Mouse (Mus musculus) ovary, adult 2 months (tissue): Measurements from ENCODE around the gene Ankrd13b. TPM values are rescaled to one million over a fixed set of nuclear protein-coding genes. Genes with fewer than 3 reads are reported as not detected.

Experiments used
- polyA plus RNA-seq: library from polyadenylated mRNA; depleted of rRNA; stranded (reverse); fragments of >200 nt; gene quantifications from 2 replicates; pipeline ENCODE4 v1.2.3, GENCODE M21; 2012; rRNA removed

Gene Ankrd13b
- 65.5 and 67.8 TPM in 2 replicates for polyA plus RNA-seq

DNA sequence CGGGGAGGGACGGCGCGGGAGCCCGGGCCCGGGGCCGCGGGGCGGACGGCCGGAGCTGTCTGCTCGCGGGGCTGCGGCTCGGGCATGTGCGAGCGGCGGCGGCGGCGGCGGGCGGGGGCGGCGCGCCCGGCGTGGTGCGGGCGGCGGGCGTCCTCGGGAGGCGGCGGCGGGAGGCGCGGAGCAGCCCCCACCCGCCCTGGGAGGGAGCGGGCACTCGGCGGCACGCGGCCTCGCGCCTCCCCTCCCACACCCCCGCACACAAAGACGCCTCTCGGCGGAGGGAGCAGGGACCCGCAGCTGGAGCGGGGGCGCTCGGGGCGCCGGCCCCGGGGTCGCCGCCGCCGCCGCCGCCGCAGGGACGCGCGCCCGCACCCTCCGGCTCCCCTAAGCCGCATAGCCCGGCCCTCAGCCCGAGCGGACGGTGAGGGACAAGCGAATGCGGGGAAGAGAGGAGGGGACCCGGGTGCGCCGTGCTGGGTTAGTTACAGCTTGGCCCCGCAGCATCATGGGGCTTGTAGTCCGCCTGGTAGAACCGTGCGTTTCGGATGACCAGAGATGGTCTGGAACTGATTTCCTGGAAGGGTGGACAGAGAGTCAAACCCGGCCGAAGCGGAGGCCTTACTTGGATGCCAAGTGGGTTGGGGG, at the start of gene Ankrd13b:
Gene Ankrd13b, minus strand, starts transcription at position 88 of the 645 bp plus-strand sequence.

DNA sequence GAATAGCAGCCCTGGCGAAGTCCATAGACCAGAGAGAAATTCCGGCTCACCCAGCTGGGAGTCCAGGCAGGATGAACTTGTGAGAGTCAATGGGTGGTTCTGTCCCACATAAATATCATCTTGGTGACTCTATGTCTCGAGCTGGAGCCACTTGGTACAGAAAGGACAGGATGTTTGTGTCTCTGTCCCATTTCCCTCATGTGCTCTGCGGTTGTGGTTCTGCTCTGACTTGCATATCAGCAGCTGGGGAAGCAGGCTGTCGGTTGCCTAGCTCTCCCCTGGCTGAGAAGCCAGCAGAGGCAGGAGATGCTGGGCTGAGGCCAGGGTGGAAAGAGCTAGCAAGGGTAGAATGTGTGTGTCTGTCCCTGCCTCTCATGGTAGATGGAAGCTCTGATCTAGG, 29.6 kb upstream of the Ankrd13b start, which contains the start of gene Gm10392:
Gene Gm10392, minus strand, starts transcription at position 156 of the 400 bp plus-strand sequence.

GRCm38 (mm10) chr11:77515637-77516552, 26.4 kb upstream of the Ankrd13b start, which contains the start of gene Trp53i13:
Gene Trp53i13 (minus strand): TSS chr11:77515980.

GRCm38 (mm10) chr11:77514832-77515636, 25.6 kb upstream of the Ankrd13b start, which contains the start of gene Abhd15:
Gene Abhd15 (plus strand): TSS chr11:77515121.

DNA sequence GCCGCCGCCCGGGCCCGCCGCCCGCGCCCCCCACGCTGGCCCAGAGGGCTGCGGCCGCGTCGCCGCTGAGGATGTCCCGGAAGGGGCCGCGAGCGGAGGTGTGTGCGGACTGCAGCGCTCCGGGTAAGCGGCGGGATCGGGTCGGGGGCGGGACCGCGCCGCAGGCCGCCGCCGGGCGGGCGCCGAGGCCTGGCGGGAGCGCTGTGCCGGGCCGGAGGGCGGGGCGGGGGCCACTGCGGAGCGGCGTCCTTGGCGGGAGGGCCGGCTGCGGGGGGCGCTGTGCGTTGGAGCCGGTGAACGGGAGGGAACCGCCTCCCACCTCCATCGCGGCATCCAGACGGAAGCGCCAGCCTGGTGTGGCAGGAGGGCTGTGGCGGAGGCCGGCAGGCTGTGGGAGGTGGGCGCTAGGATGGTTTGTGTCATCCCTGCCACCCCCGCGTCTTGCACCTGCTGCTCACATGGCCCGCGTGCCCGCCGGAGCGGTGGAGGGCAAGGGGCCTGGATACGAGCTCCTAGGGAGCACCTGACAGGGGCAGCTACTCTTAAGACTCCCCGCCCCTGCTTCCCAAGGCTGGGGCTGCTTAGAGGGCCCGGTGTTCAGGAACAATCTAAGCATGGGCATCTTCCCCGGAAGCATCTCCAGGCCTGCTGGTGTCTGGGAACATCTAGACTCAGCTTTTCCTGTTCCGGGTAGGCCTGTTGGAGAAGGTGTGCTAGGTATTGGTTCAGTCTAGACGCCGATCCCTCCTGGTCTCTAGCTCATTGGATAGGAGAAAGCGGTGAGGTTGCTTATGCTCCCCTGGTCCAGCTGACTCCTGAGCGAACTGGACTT, 4.2 kb upstream of the Ankrd13b start, which contains the start of gene Git1:
Gene Git1, plus strand, starts transcription at position 51 of the 832 bp plus-strand sequence.

GRCm38 (mm10) chr11:77462283-77463100, 27.0 kb downstream of the Ankrd13b start, which contains the start of gene Coro6:
Gene Coro6 (plus strand): TSS chr11:77462411.

Other genes starting within 250 kb of the Ankrd13b start
- gene Coro6, start 27.3 kb downstream of the Ankrd13b start, polyA plus RNA-seq = 11.3 and 11.7 TPM in 2 replicates
- gene Git1, start 3.9 kb upstream of the Ankrd13b start, polyA plus RNA-seq = 97.9 and 102 TPM in 2 replicates
- 9.2 and 9.3 TPM in 2 replicates for gene Abhd15, start 25.4 kb upstream of the Ankrd13b start, polyA plus RNA-seq
- 44.6 and 46.7 TPM in 2 replicates for gene Trp53i13, start 26.3 kb upstream of the Ankrd13b start, polyA plus RNA-seq
- gene Gm10392, start 29.5 kb upstream of the Ankrd13b start, polyA plus RNA-seq = not detected in 2 replicates
- gene Taok1, start 118.1 kb upstream of the Ankrd13b start, polyA plus RNA-seq = 3.0 TPM in 2 replicates
- gene Nufip2, start 196.5 kb upstream of the Ankrd13b start, polyA plus RNA-seq = 17.6 and 27.2 TPM in 2 replicates
- gene Cryba1, start 235.6 kb upstream of the Ankrd13b start, polyA plus RNA-seq = not detected in 2 replicates